In the genomic region with DNA sequence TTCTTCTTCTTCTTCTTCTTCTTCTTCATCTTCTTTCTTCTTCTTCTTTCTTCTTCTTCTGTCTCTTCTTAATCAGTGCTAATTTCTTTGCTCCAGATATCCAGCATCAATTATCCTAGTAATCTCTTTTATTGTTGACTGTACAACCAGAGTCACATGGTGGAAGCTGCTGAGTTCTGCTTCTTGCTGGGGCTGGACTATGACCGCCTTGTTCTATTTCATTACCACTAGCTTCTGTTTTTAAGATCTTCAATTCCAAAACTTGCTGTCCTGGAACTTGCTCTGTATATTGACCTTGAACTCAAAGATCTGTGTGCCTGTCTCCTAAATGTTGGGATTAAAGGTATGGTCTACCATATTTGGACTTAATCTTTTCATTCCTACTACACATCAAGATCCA, we compare ENCODE assay signal across 26 mouse cellular contexts.
"Had no signal": no experiment of that assay in that cellular context is flagged by ENCODE, and none has a peak within 500 bp of the region (broad histone marks: within the 10 kb centered on the region; RNA-seq: fewer than 3 reads in every experiment).

No protein-coding gene starts in this region.

- H3K36me3 ChIP-seq: embryonic facial prominence, embryonic 10.5 days; embryonic facial prominence, embryonic 12.5 days; embryonic facial prominence, embryonic 13.5 days; embryonic facial prominence, embryonic 15.5 days; forebrain, embryonic 10.5 days; forebrain, embryonic 12.5 days; forebrain, embryonic 15.5 days had no signal

- H3K27ac ChIP-seq: embryonic facial prominence, embryonic 10.5 days; embryonic facial prominence, embryonic 12.5 days; embryonic facial prominence, embryonic 13.5 days; embryonic facial prominence, embryonic 15.5 days; forebrain, embryonic 10.5 days; forebrain, embryonic 12.5 days; forebrain, embryonic 13.5 days; forebrain, embryonic 15.5 days; gastrocnemius, adult 2 months had no signal

- DNase-seq: cerebellum, adult 2 months; cerebellum, adult 8-10 months; cerebellum, adult 9-10 months; cerebellum, adult 9-11 months; cerebellum, postnatal 10 days; cerebellum, postnatal 14 days; cerebellum, postnatal 25 days; cerebellum, postnatal 36 days; embryo, embryonic 11 days; forebrain, postnatal 0 days; gastrocnemius, adult 2 months; gastrocnemius, postnatal 10 days; gastrocnemius, postnatal 14 days; gastrocnemius, postnatal 25 days; gastrocnemius, postnatal 36 days; heart, adult 11 months; heart, adult 18-20 months had no signal

- H3K27me3 ChIP-seq: embryonic facial prominence, embryonic 12.5 days; embryonic facial prominence, embryonic 13.5 days; embryonic facial prominence, embryonic 15.5 days; forebrain, embryonic 12.5 days; forebrain, embryonic 13.5 days; forebrain, embryonic 15.5 days had no signal

- H3K4me1 ChIP-seq: embryonic facial prominence, embryonic 10.5 days; embryonic facial prominence, embryonic 12.5 days; embryonic facial prominence, embryonic 13.5 days; embryonic facial prominence, embryonic 15.5 days; forebrain, embryonic 10.5 days; forebrain, embryonic 12.5 days; forebrain, embryonic 13.5 days; forebrain, embryonic 15.5 days had no signal

- H3K4me3 ChIP-seq: embryonic facial prominence, embryonic 10.5 days; embryonic facial prominence, embryonic 12.5 days; embryonic facial prominence, embryonic 13.5 days; embryonic facial prominence, embryonic 15.5 days; erythroblast, embryonic 14.5 days; forebrain, embryonic 10.5 days; forebrain, embryonic 12.5 days; forebrain, embryonic 13.5 days; forebrain, embryonic 15.5 days; gastrocnemius, adult 2 months had no signal
